Mouse (Mus musculus): Measurements from ENCODE around the gene Zbtb37. TPM values are rescaled to one million over a fixed set of nuclear protein-coding genes. Genes with fewer than 3 reads are reported as not detected.

Gene Zbtb37
- total RNA-seq (2021) = 10 to 100 TPM; 16.7 to 21.0 TPM

DNA sequence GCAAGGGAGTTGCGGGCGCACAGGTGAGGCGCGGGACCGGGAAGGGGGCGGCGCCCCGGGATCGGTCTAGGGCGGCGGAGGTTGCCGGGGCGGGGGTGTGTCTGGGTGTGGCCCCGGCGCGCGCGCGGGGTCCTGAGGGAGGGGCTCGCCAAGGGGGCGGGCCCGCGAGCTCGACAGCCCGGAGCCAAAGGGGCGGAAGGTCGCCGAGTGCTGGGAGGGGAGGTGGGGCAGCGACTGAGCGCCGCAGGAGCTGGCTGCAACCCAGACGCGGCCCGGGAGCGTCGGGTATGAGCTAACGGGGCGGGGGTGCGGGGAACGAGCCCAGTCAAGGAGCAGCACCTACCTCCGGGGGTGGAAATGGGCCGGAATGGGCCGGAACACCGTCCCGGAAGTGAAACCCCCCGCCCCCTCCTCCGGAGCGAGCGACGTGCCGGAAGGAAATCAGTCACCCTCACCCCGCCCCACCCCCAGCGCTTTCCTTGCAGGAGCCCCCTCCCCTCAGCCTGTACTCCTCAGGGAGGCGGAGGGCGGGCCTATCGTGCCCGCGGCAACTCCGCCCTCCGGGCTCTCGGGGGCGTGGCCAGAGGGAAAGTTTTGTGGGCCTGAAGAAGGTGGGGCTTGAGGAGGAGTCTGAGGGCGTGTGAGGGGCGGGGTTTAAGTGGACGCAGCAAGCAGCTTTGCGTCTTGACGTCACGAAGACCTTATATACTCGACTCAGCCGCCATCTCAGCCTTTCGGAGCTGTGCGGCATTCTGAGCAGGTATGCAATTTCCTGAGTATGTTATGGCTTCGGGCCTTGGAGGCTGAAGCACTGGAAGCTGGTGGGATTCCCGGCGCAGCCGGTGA is at the start of gene Zbtb37:
Gene Zbtb37, minus strand, starts transcription at position 415 of the 846 bp plus-strand sequence.
- peak; percentile 97 for DNase-seq

DNA sequence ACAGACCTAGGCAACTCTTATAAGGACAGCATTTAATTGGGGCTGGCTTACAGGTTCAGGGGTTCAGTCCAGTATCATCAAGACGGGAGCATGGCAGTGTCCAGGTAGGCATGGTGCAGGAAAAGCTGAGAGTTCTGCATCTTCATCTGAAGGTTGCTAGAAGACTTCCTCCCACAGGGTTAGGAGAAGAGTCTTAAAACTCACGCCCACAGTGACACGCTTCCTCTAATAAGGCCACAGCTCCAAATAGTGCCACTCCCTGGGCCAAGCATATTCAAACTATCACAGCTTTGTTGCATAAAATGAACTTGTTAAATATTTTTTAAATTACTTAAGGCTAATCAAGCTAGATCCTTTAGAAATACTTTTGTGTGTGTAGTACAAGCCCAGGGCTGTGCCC is 42.6 kb upstream of the Zbtb37 start:
- DNase-seq = no peak

GRCm38 (mm10) chr1:161076238-161076637 is 41.6 kb upstream of the Zbtb37 start:
- DNase-seq = no peak

GRCm38 (mm10) chr1:161071272-161071620 is 36.6 kb upstream of the Zbtb37 start:
- no peak for DNase-seq

- peak; percentile 97 for DNase-seq
Measured at GRCm38 (mm10) chr1:161070352-161071271, 36.0 kb upstream of the Zbtb37 start, which contains the start of the genes Dars2 and Cenpl. Dars2 (minus strand) TSS chr1:161070658. Cenpl (plus strand) TSS chr1:161070713.

DNA sequence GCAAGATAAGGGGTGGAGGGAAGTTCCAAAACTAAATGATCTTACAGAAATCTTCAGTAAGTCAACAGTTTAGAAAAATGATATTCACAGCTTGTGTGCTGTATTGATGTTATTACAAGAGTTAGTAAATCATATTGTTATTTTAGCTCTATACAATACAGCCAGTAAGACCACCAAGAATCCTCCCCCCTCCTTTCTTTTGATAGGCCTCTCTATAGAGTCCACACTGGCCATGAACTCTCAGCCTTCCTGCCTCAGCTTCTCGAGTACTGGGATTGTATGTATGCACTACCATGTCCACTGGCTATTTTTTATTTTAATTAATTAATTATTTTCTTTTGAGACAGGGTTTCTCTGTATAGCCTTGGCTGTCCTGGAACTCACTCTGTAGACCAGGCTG is 28.7 kb upstream of the Zbtb37 start:
- no peak for DNase-seq

GRCm38 (mm10) chr1:161057164-161057563 is 22.5 kb upstream of the Zbtb37 start:
- DNase-seq = no peak

GRCm38 (mm10) chr1:161046972-161047371 is 12.3 kb upstream of the Zbtb37 start:
- no peak for DNase-seq

- no peak for DNase-seq
Measured at GRCm38 (mm10) chr1:161041261-161042020, 6.8 kb upstream of the Zbtb37 start.

GRCm38 (mm10) chr1:161040855-161041254 is 6.2 kb upstream of the Zbtb37 start:
- no peak for DNase-seq

DNA sequence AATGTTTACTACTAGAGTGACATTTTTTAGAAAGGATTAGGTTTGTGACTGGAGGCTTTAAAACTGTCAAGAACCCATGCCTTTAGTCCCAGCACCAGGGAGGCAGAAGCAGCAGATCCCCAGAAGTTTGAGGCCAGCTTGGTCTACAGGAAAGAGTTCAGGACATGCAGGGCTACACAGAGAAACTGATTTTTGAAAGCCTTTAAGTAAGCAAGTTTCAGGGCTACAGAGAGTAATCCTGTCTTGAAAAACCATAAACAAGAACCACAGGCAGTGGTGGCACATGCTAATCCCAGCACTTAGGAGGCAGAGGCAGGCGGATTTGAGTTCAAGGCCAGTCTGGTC is 5.7 kb upstream of the Zbtb37 start:
- no peak for DNase-seq

- no peak for DNase-seq
Measured at GRCm38 (mm10) chr1:161039741-161040425, 5.2 kb upstream of the Zbtb37 start.

DNA sequence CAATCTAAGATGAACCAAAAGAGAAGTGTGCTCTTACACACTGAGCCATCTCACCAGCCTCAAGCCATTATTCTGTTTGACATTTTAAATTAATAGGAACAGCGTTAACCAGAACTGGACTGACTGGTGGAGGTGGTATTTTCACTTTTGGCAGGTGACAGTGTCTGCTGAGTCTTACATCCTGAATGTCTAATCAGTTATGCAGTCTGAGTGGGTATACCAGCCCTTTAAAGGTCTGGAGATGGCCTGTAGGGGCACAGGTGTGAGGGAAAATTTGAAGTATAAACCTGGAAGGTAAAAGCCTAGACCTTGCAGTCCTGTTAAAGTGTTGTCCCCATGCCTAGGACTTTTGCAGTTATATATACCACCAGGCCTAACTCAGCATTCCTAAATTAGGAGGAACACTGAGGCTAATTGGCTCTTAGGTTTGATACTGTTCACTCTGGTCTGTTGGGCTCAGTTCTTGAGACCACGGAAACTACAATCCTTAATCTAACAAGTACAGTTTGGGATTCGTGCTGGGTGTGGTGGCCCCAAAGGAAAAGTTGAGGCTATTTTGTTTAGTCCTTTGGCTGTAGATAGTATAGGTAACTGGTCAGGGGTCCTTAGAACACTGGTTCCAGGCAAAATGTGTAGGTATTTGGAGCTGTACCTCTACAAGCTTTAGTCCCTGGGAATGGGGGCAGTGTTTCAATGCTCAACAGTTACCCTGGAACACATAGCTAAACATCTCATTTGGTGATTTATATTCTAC is 4.5 kb upstream of the Zbtb37 start:
- no peak for DNase-seq

GRCm38 (mm10) chr1:161038004-161038403 is 3.4 kb upstream of the Zbtb37 start:
- no peak for DNase-seq

- no peak for DNase-seq
Measured at GRCm38 (mm10) chr1:161037599-161037998, 3.0 kb upstream of the Zbtb37 start.

DNA sequence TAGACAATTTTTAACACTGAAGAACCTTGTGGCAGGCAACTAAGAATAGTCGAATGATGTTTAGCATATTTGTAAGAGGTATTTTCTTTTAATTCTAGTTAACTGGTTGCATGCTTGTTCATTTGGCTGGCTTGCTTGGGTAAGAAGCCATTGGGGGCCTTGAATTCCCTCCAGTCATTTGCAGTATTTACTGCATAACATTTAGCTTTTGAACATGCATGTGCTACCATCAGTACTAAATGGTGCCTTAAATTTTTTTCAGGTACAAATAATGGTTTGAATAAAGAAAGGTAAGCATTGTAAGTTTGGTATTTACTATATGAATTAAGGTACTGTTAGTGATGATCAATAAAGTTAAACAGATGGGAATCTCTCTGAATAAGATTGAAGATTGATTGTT is 2.4 kb upstream of the Zbtb37 start:
- no peak for DNase-seq

DNA sequence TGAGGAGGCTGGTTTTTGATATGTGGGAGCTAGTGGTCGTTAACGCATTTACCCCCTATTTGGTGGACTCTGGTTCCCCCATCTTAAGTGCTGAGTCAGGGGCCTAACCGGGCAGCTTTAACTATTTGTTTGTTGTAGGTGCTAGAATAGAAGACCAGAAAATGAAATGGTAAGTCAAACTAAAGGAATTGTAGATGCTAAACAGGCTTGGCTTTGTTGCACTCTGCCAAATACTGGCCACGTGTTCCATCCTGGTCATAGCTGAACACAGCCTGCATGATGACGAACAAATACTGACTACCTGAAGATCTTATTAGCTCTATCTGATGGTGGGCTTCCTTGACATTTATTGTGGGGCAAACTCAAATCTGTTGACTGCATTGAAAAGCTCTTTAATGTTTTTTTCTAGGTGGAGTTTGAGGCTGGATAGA is 1.8 kb upstream of the Zbtb37 start:
- DNase-seq = no peak

DNA sequence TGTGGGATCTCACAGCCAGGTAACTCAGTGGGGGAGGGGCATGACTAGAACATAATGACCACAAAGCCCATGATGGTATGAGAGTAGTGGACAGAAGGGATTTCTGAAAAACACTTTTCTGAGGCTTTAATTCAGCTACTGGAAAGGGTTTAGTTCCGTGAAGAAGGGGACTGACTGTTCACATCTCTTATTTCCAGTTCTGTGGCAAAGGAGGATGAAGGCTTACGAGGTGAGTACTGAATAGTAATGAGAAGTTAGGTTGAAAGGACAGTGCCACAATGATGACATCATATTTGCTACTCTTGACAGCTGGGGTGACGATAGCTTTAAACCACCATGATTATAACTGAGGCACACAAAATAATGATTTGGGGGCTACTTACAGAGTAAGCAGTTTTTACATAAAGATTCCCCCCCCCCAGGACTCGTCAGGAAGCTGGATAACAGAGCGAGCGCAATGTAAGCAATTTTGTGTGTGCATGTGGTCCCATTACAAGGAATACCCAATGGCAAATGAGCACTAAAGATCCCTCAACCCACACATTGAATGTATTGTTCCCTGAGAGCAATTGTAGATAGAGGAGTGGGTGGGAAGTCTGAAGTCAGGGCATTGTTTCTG is 1.2 kb upstream of the Zbtb37 start:
- no peak for DNase-seq

GRCm38 (mm10) chr1:161035281-161035785 is 684 bp upstream of the Zbtb37 start:
- DNase-seq = no peak

- DNase-seq = no peak
Measured at GRCm38 (mm10) chr1:161033856-161034434, 704 bp downstream of the Zbtb37 start.

Measured in layer of hippocampus, postnatal 36 days (tissue).